Mouse (Mus musculus): Measurements from ENCODE around the gene Slc17a7. TPM values are rescaled to one million over a fixed set of nuclear protein-coding genes. Genes with fewer than 3 reads are reported as not detected.

The Slc17a7 gene
- 0.56 and 0.65 TPM in 2 replicates for polyA plus RNA-seq (2015; fragmentation: Nextera tagmentation; extraction: Ambion mirVana)

- H3K4me2 ChIP-seq (replicated peaks; ENCODE audit: low read depth, low read length): peak within 1 kb of the TSS; percentile 64
- H3K4me3 ChIP-seq (ENCODE audit: low read depth, low read length): peak within 1 kb of the TSS; percentile 39
- peak; percentile 41 for DNase-seq (ENCODE audit: low spot score)
- ATAC-seq: no peak; the same call in 1 of the 2 replicates
- 0 out of 2 replicates have a peak, but pooled peaks cover 5% of the 10 kb centered on the region for H3K4me1 ChIP-seq (ENCODE audit: insufficient read depth, low read depth, low read length)
- no peaks in the 10 kb centered on the region for H3K9me3 ChIP-seq (ENCODE audit: low read length)
- no peaks in the 10 kb centered on the region for H3K36me3 ChIP-seq (ENCODE audit: insufficient read depth, low read length)
- peaks cover 55% of the 10 kb centered on the region for H3K27me3 ChIP-seq (replicated peaks; ENCODE audit: insufficient read depth, low read length)
- no peak within 1 kb of the TSS for H3K27ac ChIP-seq (ENCODE audit: low read length)
- H3K9ac ChIP-seq (replicated peaks; ENCODE audit: low read depth): no peak within 1 kb of the TSS; the same call in 1 of the 2 replicates
- TF ChIP-seq CTCF (IDR thresholded peaks at IDR 0.05): no peak
- TF ChIP-seq EP300 (IDR thresholded peaks at IDR 0.05): no peak
- WGBS: 3% methylated on average over 31 of the region's 41 CpGs
Observed at GRCm38 (mm10) chr7:45163735-45164490, at the start of gene Slc17a7. TSS of gene Slc17a7 (plus strand) at chr7:45163949.

- TF ChIP-seq EP300 (IDR thresholded peaks at IDR 0.05) (no peak), CTCF (IDR thresholded peaks at IDR 0.05) (no peak)
- no peaks in the 10 kb centered on the region for H3K27me3 ChIP-seq (replicated peaks; ENCODE audit: insufficient read depth, low read length)
- no peak overlapping the region for H3K9ac ChIP-seq (replicated peaks; ENCODE audit: low read depth)
- 83% methylated on average over 8 of the region's 8 CpGs for WGBS
- H3K9me3 ChIP-seq (ENCODE audit: low read length): no peaks in the 10 kb centered on the region
- H3K4me3 ChIP-seq (ENCODE audit: low read depth, low read length): no peak overlapping the region
- DNase-seq (ENCODE audit: low spot score) (no peak), ATAC-seq (no peak)
- H3K4me1 ChIP-seq (ENCODE audit: insufficient read depth, low read depth, low read length): no peaks in the 10 kb centered on the region
- H3K36me3 ChIP-seq (ENCODE audit: insufficient read depth, low read length): peaks cover 9% of the 10 kb centered on the region; the same call in 1 of the 2 replicates
- 0 out of 2 replicates have a peak overlapping the region, but pooled peaks have one; percentile 14 for H3K27ac ChIP-seq (ENCODE audit: low read length)
- no peak overlapping the region for H3K4me2 ChIP-seq (replicated peaks; ENCODE audit: low read depth, low read length)
Observed at GRCm38 (mm10) chr7:45117566-45117965, 46.2 kb upstream of the Slc17a7 start.

- Histone ChIP-seq H3K9ac (replicated peaks; ENCODE audit: low read depth) (no peak overlapping the region), H3K4me2 (replicated peaks; ENCODE audit: low read depth, low read length) (no peak overlapping the region), H3K4me3 (ENCODE audit: low read depth, low read length) (no peak overlapping the region), H3K27ac (ENCODE audit: low read length) (no peak overlapping the region), H3K36me3 (ENCODE audit: insufficient read depth, low read length) (peaks cover 9% of the 10 kb centered on the region; the same call in 1 of the 2 replicates), H3K27me3 (replicated peaks; ENCODE audit: insufficient read depth, low read length) (no peaks in the 10 kb centered on the region), H3K4me1 (ENCODE audit: insufficient read depth, low read depth, low read length) (peaks cover 4% of the 10 kb centered on the region; the same call in 1 of the 2 replicates), H3K9me3 (ENCODE audit: low read length) (no peaks in the 10 kb centered on the region)
- TF ChIP-seq EP300 (IDR thresholded peaks at IDR 0.05) (no peak), CTCF (IDR thresholded peaks at IDR 0.05) (no peak)
- ATAC-seq: no peak
- no peak for DNase-seq (ENCODE audit: low spot score)
- 88% methylated on average over 6 of the region's 6 CpGs for WGBS
Observed at GRCm38 (mm10) chr7:45118336-45118735, 45.4 kb upstream of the Slc17a7 start.

DNA sequence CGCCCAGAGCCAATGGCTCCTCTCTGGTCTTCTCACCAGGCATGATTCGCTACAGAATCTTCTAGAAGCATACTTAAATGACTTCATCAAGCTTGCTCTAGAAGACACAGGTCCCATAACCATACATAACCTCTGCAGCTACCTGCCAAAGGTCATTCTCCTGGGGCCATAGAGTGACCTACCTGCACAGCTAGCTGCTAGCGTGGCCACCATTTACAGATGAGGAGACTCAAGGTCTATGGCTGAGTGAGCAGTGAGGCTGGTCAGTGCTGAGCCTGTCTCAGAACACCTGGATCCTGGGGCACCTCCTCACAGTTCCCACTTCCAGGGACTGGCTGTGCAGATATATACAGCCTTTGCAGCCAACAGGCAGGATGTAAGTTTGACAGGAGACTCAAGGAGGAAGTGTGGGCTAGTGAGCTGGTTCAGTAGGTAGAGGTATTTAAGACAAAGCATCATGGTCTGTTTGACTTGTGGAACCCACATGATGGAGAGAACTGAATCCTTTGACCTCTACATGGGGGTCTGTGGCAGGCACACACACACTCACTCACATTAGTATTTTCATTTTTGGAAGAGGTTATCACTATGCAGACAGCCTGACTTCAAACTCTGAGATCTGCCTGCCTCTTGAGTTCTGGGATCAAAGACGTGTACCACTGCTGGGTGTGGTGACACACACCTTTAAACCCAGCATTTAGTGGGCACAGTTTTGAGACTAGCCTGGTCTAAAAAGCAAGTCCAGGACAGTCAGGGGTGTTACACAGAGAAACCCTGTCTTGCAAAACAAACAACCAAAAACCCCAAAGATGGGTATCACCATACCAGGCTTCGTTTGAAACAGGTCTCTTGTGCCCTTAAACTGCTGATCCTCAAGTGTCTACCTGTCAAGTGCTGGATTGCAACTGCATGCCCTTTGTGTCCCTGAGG is 43.7 kb upstream of the Slc17a7 start:
- ATAC-seq (no peak), DNase-seq (ENCODE audit: low spot score) (no peak)
- Histone ChIP-seq H3K36me3 (ENCODE audit: insufficient read depth, low read length) (peaks cover 9% of the 10 kb centered on the region; the same call in 1 of the 2 replicates), H3K4me3 (ENCODE audit: low read depth, low read length) (no peak overlapping the region), H3K9me3 (ENCODE audit: low read length) (no peaks in the 10 kb centered on the region), H3K4me1 (ENCODE audit: insufficient read depth, low read depth, low read length) (peaks cover 4% of the 10 kb centered on the region; the same call in 1 of the 2 replicates), H3K9ac (replicated peaks; ENCODE audit: low read depth) (no peak overlapping the region), H3K27me3 (replicated peaks; ENCODE audit: insufficient read depth, low read length) (no peaks in the 10 kb centered on the region), H3K27ac (ENCODE audit: low read length) (no peak overlapping the region), H3K4me2 (replicated peaks; ENCODE audit: low read depth, low read length) (no peak overlapping the region)
- WGBS: 73% methylated on average over 5 of the region's 5 CpGs
- TF ChIP-seq EP300 (IDR thresholded peaks at IDR 0.05): no peak
- no peak for TF ChIP-seq CTCF (IDR thresholded peaks at IDR 0.05)

- TF ChIP-seq EP300 (IDR thresholded peaks at IDR 0.05) (peak; percentile 77), CTCF (IDR thresholded peaks at IDR 0.05) (no peak)
- DNase-seq (ENCODE audit: low spot score): peak; percentile 71
- no peaks in the 10 kb centered on the region for H3K9me3 ChIP-seq (ENCODE audit: low read length)
- H3K4me3 ChIP-seq (ENCODE audit: low read depth, low read length): no peak overlapping the region
- peak overlapping the region; percentile 52 for H3K27ac ChIP-seq (ENCODE audit: low read length)
- ATAC-seq: peak; percentile 30
- no peak overlapping the region for H3K9ac ChIP-seq (replicated peaks; ENCODE audit: low read depth)
- 26% methylated on average over 8 of the region's 8 CpGs for WGBS
- H3K4me1 ChIP-seq (ENCODE audit: insufficient read depth, low read depth, low read length): peaks cover 4% of the 10 kb centered on the region; the same call in 1 of the 2 replicates
- peak overlapping the region; percentile 33; the same call in 1 of the 2 replicates for H3K4me2 ChIP-seq (replicated peaks; ENCODE audit: low read depth, low read length)
- H3K27me3 ChIP-seq (replicated peaks; ENCODE audit: insufficient read depth, low read length): no peaks in the 10 kb centered on the region
- H3K36me3 ChIP-seq (ENCODE audit: insufficient read depth, low read length): peaks cover 19% of the 10 kb centered on the region; the same call in 1 of the 2 replicates
Observed at GRCm38 (mm10) chr7:45121404-45121803, 42.3 kb upstream of the Slc17a7 start.

- Histone ChIP-seq H3K9me3 (ENCODE audit: low read length) (no peaks in the 10 kb centered on the region), H3K36me3 (ENCODE audit: insufficient read depth, low read length) (peaks cover 25% of the 10 kb centered on the region; the same call in 1 of the 2 replicates), H3K4me1 (ENCODE audit: insufficient read depth, low read depth, low read length) (peaks cover 4% of the 10 kb centered on the region; the same call in 1 of the 2 replicates), H3K9ac (replicated peaks; ENCODE audit: low read depth) (no peak overlapping the region), H3K4me2 (replicated peaks; ENCODE audit: low read depth, low read length) (peak overlapping the region; percentile 33), H3K27ac (ENCODE audit: low read length) (peak overlapping the region; percentile 52), H3K4me3 (ENCODE audit: low read depth, low read length) (no peak overlapping the region), H3K27me3 (replicated peaks; ENCODE audit: insufficient read depth, low read length) (no peaks in the 10 kb centered on the region)
- ATAC-seq (no peak), DNase-seq (ENCODE audit: low spot score) (no peak)
- no peak for TF ChIP-seq EP300 (IDR thresholded peaks at IDR 0.05)
- TF ChIP-seq CTCF (IDR thresholded peaks at IDR 0.05): no peak
Observed at GRCm38 (mm10) chr7:45121966-45122365, 41.8 kb upstream of the Slc17a7 start.
